Mouse (Mus musculus): ENCODE measurements around the gene Selenon.

Gene Selenon

GRCm38 (mm10) chr4:134543261-134543660 lies 8.7 kb downstream of the Selenon start:
- DNase-seq (ENCODE audit: low spot score) = peak; percentile 76

- DNase-seq (ENCODE audit: low spot score) = no peak
These were observed 9.2 kb downstream of the Selenon start for GRCm38 (mm10) chr4:134542726-134543125.

- no peak for DNase-seq (ENCODE audit: low spot score)
These were observed 12.9 kb downstream of the Selenon start for GRCm38 (mm10) chr4:134538997-134539580.

GRCm38 (mm10) chr4:134535787-134536151 lies 16.2 kb downstream of the Selenon start:
- DNase-seq (ENCODE audit: low spot score) = peak; percentile 63

GRCm38 (mm10) chr4:134534932-134535786 lies 16.8 kb downstream of the Selenon start, which contains the start of gene Mtfr1l:
Gene Mtfr1l (minus strand): TSS chr4:134535387.
- DNase-seq (ENCODE audit: low spot score) = peak; percentile 99

- peak; percentile 78 for DNase-seq (ENCODE audit: low spot score)
These were observed 17.7 kb downstream of the Selenon start for GRCm38 (mm10) chr4:134534124-134534886.

GRCm38 (mm10) chr4:134533421-134533820 lies 18.5 kb downstream of the Selenon start:
- DNase-seq (ENCODE audit: low spot score) = no peak

GRCm38 (mm10) chr4:134532928-134533327 lies 19.0 kb downstream of the Selenon start:
- no peak for DNase-seq (ENCODE audit: low spot score)

GRCm38 (mm10) chr4:134526220-134526619 lies 25.7 kb downstream of the Selenon start:
- DNase-seq (ENCODE audit: low spot score) = no peak

GRCm38 (mm10) chr4:134525806-134526205 lies 26.2 kb downstream of the Selenon start:
- no peak for DNase-seq (ENCODE audit: low spot score)

GRCm38 (mm10) chr4:134523447-134523846 lies 28.5 kb downstream of the Selenon start:
- no peak for DNase-seq (ENCODE audit: low spot score)

GRCm38 (mm10) chr4:134519281-134519680 lies 32.7 kb downstream of the Selenon start:
- DNase-seq (ENCODE audit: low spot score) = no peak

GRCm38 (mm10) chr4:134518541-134518940 lies 33.4 kb downstream of the Selenon start:
- DNase-seq (ENCODE audit: low spot score) = no peak

GRCm38 (mm10) chr4:134517719-134518118 lies 34.2 kb downstream of the Selenon start:
- no peak for DNase-seq (ENCODE audit: low spot score)

GRCm38 (mm10) chr4:134516981-134517380 lies 35.0 kb downstream of the Selenon start:
- DNase-seq (ENCODE audit: low spot score) = peak; percentile 55

- DNase-seq (ENCODE audit: low spot score) = no peak
These were observed 36.4 kb downstream of the Selenon start for GRCm38 (mm10) chr4:134515614-134516013.

GRCm38 (mm10) chr4:134514309-134514930 lies 37.5 kb downstream of the Selenon start:
- no peak for DNase-seq (ENCODE audit: low spot score)

GRCm38 (mm10) chr4:134512798-134513197 lies 39.2 kb downstream of the Selenon start:
- DNase-seq (ENCODE audit: low spot score) = peak; percentile 79

GRCm38 (mm10) chr4:134511730-134512129 lies 40.2 kb downstream of the Selenon start:
- no peak for DNase-seq (ENCODE audit: low spot score)

GRCm38 (mm10) chr4:134510845-134511411 lies 41.0 kb downstream of the Selenon start, which contains the start of gene Aunip:
Gene Aunip (plus strand): TSS chr4:134510999.
- DNase-seq (ENCODE audit: low spot score) = peak; percentile 92

- DNase-seq (ENCODE audit: low spot score) = no peak
These were observed 41.6 kb downstream of the Selenon start for GRCm38 (mm10) chr4:134510396-134510795.

- no peak for DNase-seq (ENCODE audit: low spot score)
These were observed 45.3 kb downstream of the Selenon start for GRCm38 (mm10) chr4:134506713-134507112.
